Comparison of ENCODE assay signal across 8 mouse cellular contexts in the genomic region with DNA sequence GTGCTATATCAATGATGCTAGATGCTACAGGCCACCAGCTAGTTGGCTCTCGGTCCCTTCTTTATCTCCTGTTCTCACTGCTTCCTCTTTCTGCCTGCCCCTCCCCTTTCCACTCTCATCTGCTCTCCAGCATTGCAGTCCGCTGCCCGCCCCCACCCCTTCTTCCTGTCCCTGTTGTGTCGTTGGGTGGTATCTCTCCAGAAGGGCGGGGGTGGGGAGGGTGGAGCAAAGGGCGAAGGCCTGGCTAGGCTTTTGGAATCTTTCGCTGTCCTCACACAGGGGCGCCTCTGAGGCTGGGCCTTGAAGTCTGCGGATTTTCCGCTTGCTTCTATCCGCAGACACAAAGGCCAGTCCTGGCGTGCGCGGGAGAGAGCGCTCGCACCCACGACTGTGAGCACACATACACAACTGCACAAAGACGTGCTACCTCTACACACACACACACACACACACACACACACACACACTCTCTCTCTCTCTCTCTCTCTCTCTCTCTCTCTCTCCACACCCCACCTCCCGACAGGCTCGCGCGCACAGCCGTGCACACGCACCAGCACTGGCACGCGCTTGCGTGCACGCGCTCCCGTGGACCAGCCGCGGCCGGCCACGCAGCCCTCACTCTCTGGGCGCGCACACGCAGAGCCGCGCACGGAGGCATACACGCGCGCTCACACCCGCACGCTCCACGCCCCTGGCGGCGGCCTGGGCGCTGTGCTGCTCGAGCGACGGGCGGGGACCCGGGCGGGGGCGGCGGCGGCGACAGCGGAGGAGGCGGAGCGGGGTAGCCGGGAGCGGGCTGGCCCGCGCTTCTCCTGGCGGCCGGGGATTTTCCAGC. TPM values are rescaled to one million over a fixed set of nuclear protein-coding genes. Genes with fewer than 3 reads are reported as not detected.
DNase-seq lines count a peak whose midpoint lies in the region; ATAC-seq and TF ChIP-seq lines count a peak whose summit lies in the region.

Arrb1 (plus strand) TSS at position 566 of the 835 bp plus-strand sequence.

- peak within 1 kb of the TSS; percentile 67 for H3K27ac ChIP-seq in cerebellum, adult 2 months (ENCODE audit: insufficient read depth, low read length)
- H3K27ac ChIP-seq in lung, postnatal 0 days (ENCODE audit: low read length) = peak within 1 kb of the TSS; percentile 93

- peak within 1 kb of the TSS; percentile 88 for H3K9ac ChIP-seq in lung, postnatal 0 days (replicated peaks; ENCODE audit: low read depth)

- DNase-seq in Muller cell, postnatal 12 days (ENCODE audit: inconsistent ontology term) = peak; percentile 88
- peak; percentile 89 to 90 for DNase-seq in cerebellum, adult 2 months
- DNase-seq in forelimb bud, embryonic 11.5 days (ENCODE audit: low read depth, low spot score) = peak; percentile 63
- DNase-seq in heart, postnatal 4 days = peak; percentile 86
- peak; percentile 83 for DNase-seq in layer of hippocampus, adult 9-11 months
- DNase-seq in lung, postnatal 0 days (ENCODE audit: low spot score) = peak; percentile 91
- DNase-seq in ovary, postnatal 10 days (ENCODE audit: low spot score) = peak; percentile 47
- DNase-seq in thymus, postnatal 0 days (ENCODE audit: low spot score) = peak; percentile 87

- ATAC-seq in lung, postnatal 0 days = peak; percentile 84

- no peaks in the 10 kb centered on the region for H3K27me3 ChIP-seq in cerebellum, adult 2 months (ENCODE audit: control insufficient read depth, insufficient read depth, low read length)
- H3K27me3 ChIP-seq in lung, postnatal 0 days (replicated peaks; ENCODE audit: insufficient read depth, low read length) = no peaks in the 10 kb centered on the region

- peak; percentile 45 for TF ChIP-seq POLR2A in cerebellum, adult 2 months (IDR thresholded peaks at IDR 0.05; ENCODE audit: borderline replicate concordance, insufficient read depth, low read length)

- peak within 1 kb of the TSS; percentile 80 for H3K4me3 ChIP-seq in cerebellum, adult 2 months (replicated peaks; ENCODE audit: insufficient read depth, low read depth, low read length)
- H3K4me3 ChIP-seq in lung, postnatal 0 days (ENCODE audit: low read depth, low read length) = peak within 1 kb of the TSS; percentile 74

- H3K4me2 ChIP-seq in lung, postnatal 0 days (replicated peaks; ENCODE audit: low read depth, low read length) = peak within 1 kb of the TSS; percentile 92

- TF ChIP-seq EP300 in lung, postnatal 0 days (IDR thresholded peaks at IDR 0.05) = peak; percentile 63

- under 1% methylated on average over 68 of the region's 68 CpGs for WGBS in cerebellum, adult 2 months
- WGBS in lung, postnatal 0 days = 0% methylated on average over 48 of the region's 68 CpGs

- peak; percentile 33; the same call in 1 of the 2 replicates for TF ChIP-seq CTCF in cerebellum, adult 2 months (IDR thresholded peaks at IDR 0.05; ENCODE audit: borderline replicate concordance, insufficient read depth, low read depth, low read length)
- peak; percentile 62 for TF ChIP-seq CTCF in lung, postnatal 0 days (IDR thresholded peaks at IDR 0.05)

- H3K9me3 ChIP-seq in lung, postnatal 0 days (ENCODE audit: low read length) = no peaks in the 10 kb centered on the region

- peaks cover 17% of the 10 kb centered on the region for H3K4me1 ChIP-seq in cerebellum, adult 2 months (ENCODE audit: control insufficient read depth, insufficient read depth, low read length)
- H3K4me1 ChIP-seq in lung, postnatal 0 days (ENCODE audit: insufficient read depth, low read depth, low read length) = peaks cover 28% of the 10 kb centered on the region

- H3K36me3 ChIP-seq in lung, postnatal 0 days (ENCODE audit: insufficient read depth, low read length) = no peaks in the 10 kb centered on the region

RNA-seq across cellular contexts. Expression of gene Arrb1, which starts in this region (rescaled TPM):
- polyA plus RNA-seq in cerebellum, adult 2 months (2012; rRNA removed) = 111 and 115 TPM in 2 replicates
- total RNA-seq in heart, postnatal 4 days (2021) = 10 to 100 TPM; 31.0 to 32.5 TPM
- 21.7 and 25.7 TPM in 2 replicates for polyA plus RNA-seq in lung, postnatal 0 days (2015; fragmentation: Nextera tagmentation; extraction: Ambion mirVana)
- 4.6 and 5.2 TPM in 2 replicates for polyA plus RNA-seq in thymus, postnatal 0 days (2015; fragmentation: Nextera tagmentation; extraction: Ambion mirVana)

Comparison
In these comparisons a context has a peak if more than half of its experiments do, and no peak if none do; other contexts are left out.
1. Peak in every context shown above with its lines: DNase-seq, ATAC-seq, H3K4me3 ChIP-seq and H3K27ac ChIP-seq.